Mouse (Mus musculus): ENCODE data around the gene Slc34a3. TPM values are rescaled to one million over a fixed set of nuclear protein-coding genes. Genes with fewer than 3 reads are reported as not detected.

Gene Slc34a3
- polyA plus RNA-seq, 1 experiment from 2014 or later: not detected

DNA sequence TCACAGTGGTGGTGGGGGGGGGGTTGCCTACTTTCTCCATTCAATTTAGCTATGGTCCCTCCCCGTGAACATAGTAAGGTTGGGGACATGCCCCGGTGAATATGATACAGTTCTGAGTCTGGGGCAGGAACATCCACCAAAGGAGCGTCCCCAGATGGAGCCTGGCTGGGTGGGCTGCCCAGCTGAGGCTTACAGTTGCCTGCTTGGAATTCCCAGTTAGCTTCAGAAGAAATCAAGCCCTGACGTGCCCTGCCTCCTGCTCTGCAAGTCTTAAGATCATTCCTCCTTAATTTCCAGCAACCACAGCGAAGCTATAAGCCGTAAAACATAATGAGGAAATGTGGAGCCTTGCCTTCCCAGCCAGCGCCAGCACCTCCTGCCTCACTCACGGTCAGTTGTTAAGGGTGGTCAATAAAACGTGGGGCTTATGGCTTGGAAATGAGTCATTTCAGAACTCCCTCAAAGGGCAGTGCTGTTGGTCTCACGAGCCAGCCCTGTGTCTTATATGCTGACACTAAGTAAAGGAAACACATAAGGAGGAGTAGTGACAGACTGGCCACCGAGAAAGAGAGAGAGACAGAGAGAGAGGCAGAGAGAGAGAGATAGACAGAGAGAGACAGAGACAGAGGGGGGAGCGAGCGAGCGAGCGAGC is 54.5 kb downstream of the Slc34a3 start:
- peaks cover 45% of the 10 kb centered on the region for H3K4me1 ChIP-seq (ENCODE audit: control insufficient read depth, insufficient read depth, low read length)
- H3K9ac ChIP-seq (ENCODE audit: low read length): no peak overlapping the region
- peaks cover 31% of the 10 kb centered on the region for H3K27me3 ChIP-seq (ENCODE audit: control insufficient read depth, insufficient read depth, low read length)
- no peak for ATAC-seq (ENCODE audit: insufficient number of reproducible peaks, low FRiP score, low TSS enrichment, low read depth)
- peak overlapping the region; percentile 48 for H3K4me3 ChIP-seq (ENCODE audit: low read depth, low read length)
- 12% methylated on average over 15 of the region's 15 CpGs for WGBS
- H3K36me3 ChIP-seq (ENCODE audit: control insufficient read depth, insufficient read depth, low read length): no peaks in the 10 kb centered on the region
- no peaks in the 10 kb centered on the region for H3K9me3 ChIP-seq (ENCODE audit: control insufficient read depth, low read length)
- peak overlapping the region; percentile 59; the same call in 1 of the 2 replicates for H3K27ac ChIP-seq (replicated peaks; ENCODE audit: low read depth, low read length)
- peak; percentile 60 for DNase-seq (ENCODE audit: low spot score)
- H3K4me2 ChIP-seq (ENCODE audit: low read depth, severe bottlenecking): peak overlapping the region; percentile 81

Other genes with a start within 250 kb of the Slc34a3 start
- gene Nsmf, start 180.0 kb downstream of the Slc34a3 start, polyA plus RNA-seq (2014; fragmentation: Nextera tagmentation; extraction: Ambion mirVana): 41.7 and 42.0 TPM in 2 replicates
- not detected in 2 replicates for gene Entpd8, start 154.1 kb downstream of the Slc34a3 start, polyA plus RNA-seq (2014; fragmentation: Nextera tagmentation; extraction: Ambion mirVana)
- 0.24 TPM in 1 of 2 replicates, not detected in the other for gene Noxa1, start 139.2 kb downstream of the Slc34a3 start, polyA plus RNA-seq (2014; fragmentation: Nextera tagmentation; extraction: Ambion mirVana)
- 8.8 and 10.0 TPM in 2 replicates for gene Nrarp, start 53.6 kb downstream of the Slc34a3 start, polyA plus RNA-seq (2014; fragmentation: Nextera tagmentation; extraction: Ambion mirVana)
- 3.1 and 3.7 TPM in 2 replicates for gene Tor4a, start 37.5 kb downstream of the Slc34a3 start, polyA plus RNA-seq (2014; fragmentation: Nextera tagmentation; extraction: Ambion mirVana)
- gene Nelfb, start 22.9 kb downstream of the Slc34a3 start, polyA plus RNA-seq (2014; fragmentation: Nextera tagmentation; extraction: Ambion mirVana): 103 and 106 TPM in 2 replicates
- gene Stpg3, start 19.7 kb downstream of the Slc34a3 start, polyA plus RNA-seq (2014; fragmentation: Nextera tagmentation; extraction: Ambion mirVana): 0.19 TPM in 1 of 2 replicates, not detected in the other
- not detected in 2 replicates for gene Fam166a, start 15.6 kb downstream of the Slc34a3 start, polyA plus RNA-seq (2014; fragmentation: Nextera tagmentation; extraction: Ambion mirVana)
- 526 and 567 TPM in 2 replicates for gene Tubb4b, start 9.7 kb downstream of the Slc34a3 start, polyA plus RNA-seq (2014; fragmentation: Nextera tagmentation; extraction: Ambion mirVana)
- not detected in 2 replicates for gene Rnf224, start 2.4 kb upstream of the Slc34a3 start, polyA plus RNA-seq (2014; fragmentation: Nextera tagmentation; extraction: Ambion mirVana)
- gene Rnf208, start 7.9 kb upstream of the Slc34a3 start, polyA plus RNA-seq (2014; fragmentation: Nextera tagmentation; extraction: Ambion mirVana): 6.5 and 8.8 TPM in 2 replicates
- not detected in 2 replicates for gene Cysrt1, start 8.1 kb upstream of the Slc34a3 start, polyA plus RNA-seq (2014; fragmentation: Nextera tagmentation; extraction: Ambion mirVana)
- gene AL732309.1, start 12.5 kb upstream of the Slc34a3 start, polyA plus RNA-seq (2014; fragmentation: Nextera tagmentation; extraction: Ambion mirVana): 4.0 and 6.6 TPM in 2 replicates
- 11.1 and 14.6 TPM in 2 replicates for gene Tmem203, start 21.1 kb upstream of the Slc34a3 start, polyA plus RNA-seq (2014; fragmentation: Nextera tagmentation; extraction: Ambion mirVana)
- gene Tprn, start 28.3 kb upstream of the Slc34a3 start, polyA plus RNA-seq (2014; fragmentation: Nextera tagmentation; extraction: Ambion mirVana): 5.6 and 5.7 TPM in 2 replicates
- 237 and 242 TPM in 2 replicates for gene Ssna1, start 38.1 kb upstream of the Slc34a3 start, polyA plus RNA-seq (2014; fragmentation: Nextera tagmentation; extraction: Ambion mirVana)
- 118 and 120 TPM in 2 replicates for gene Anapc2, start 38.1 kb upstream of the Slc34a3 start, polyA plus RNA-seq (2014; fragmentation: Nextera tagmentation; extraction: Ambion mirVana)
- not detected in 2 replicates for gene Tmem210, start 53.8 kb upstream of the Slc34a3 start, polyA plus RNA-seq (2014; fragmentation: Nextera tagmentation; extraction: Ambion mirVana)
- gene Lrrc26, start 55.6 kb upstream of the Slc34a3 start, polyA plus RNA-seq (2014; fragmentation: Nextera tagmentation; extraction: Ambion mirVana): not detected in 2 replicates
- 0.60 and 1.4 TPM in 2 replicates for gene Grin1, start 84.8 kb upstream of the Slc34a3 start, polyA plus RNA-seq (2014; fragmentation: Nextera tagmentation; extraction: Ambion mirVana)
- gene Man1b1, start 98.0 kb upstream of the Slc34a3 start, polyA plus RNA-seq (2014; fragmentation: Nextera tagmentation; extraction: Ambion mirVana): 81.9 and 97.6 TPM in 2 replicates
- 16.6 and 18.8 TPM in 2 replicates for gene Dpp7, start 122.0 kb upstream of the Slc34a3 start, polyA plus RNA-seq (2014; fragmentation: Nextera tagmentation; extraction: Ambion mirVana)
- 8.9 and 9.1 TPM in 2 replicates for gene Uap1l1, start 131.3 kb upstream of the Slc34a3 start, polyA plus RNA-seq (2014; fragmentation: Nextera tagmentation; extraction: Ambion mirVana)
- 63.0 and 69.4 TPM in 2 replicates for gene Sapcd2, start 138.0 kb upstream of the Slc34a3 start, polyA plus RNA-seq (2014; fragmentation: Nextera tagmentation; extraction: Ambion mirVana)
- not detected in 2 replicates for gene Entpd2, start 161.5 kb upstream of the Slc34a3 start, polyA plus RNA-seq (2014; fragmentation: Nextera tagmentation; extraction: Ambion mirVana)
- 6.1 and 6.8 TPM in 2 replicates for gene Npdc1, start 165.0 kb upstream of the Slc34a3 start, polyA plus RNA-seq (2014; fragmentation: Nextera tagmentation; extraction: Ambion mirVana)
- not detected in 2 replicates for gene Fut7, start 188.9 kb upstream of the Slc34a3 start, polyA plus RNA-seq (2014; fragmentation: Nextera tagmentation; extraction: Ambion mirVana)
- gene Abca2, start 194.3 kb upstream of the Slc34a3 start, polyA plus RNA-seq (2014; fragmentation: Nextera tagmentation; extraction: Ambion mirVana): 3.1 and 3.8 TPM in 2 replicates
- 0.81 TPM in 1 of 2 replicates, not detected in the other for gene Clic3, start 222.5 kb upstream of the Slc34a3 start, polyA plus RNA-seq (2014; fragmentation: Nextera tagmentation; extraction: Ambion mirVana)
- gene Paxx, start 226.7 kb upstream of the Slc34a3 start, polyA plus RNA-seq (2014; fragmentation: Nextera tagmentation; extraction: Ambion mirVana): 15.0 and 18.1 TPM in 2 replicates
- gene Ptgds, start 235.7 kb upstream of the Slc34a3 start, polyA plus RNA-seq (2014; fragmentation: Nextera tagmentation; extraction: Ambion mirVana): not detected in 2 replicates

Measured in limb, embryonic 11.5 days (tissue).